Mouse (Mus musculus): ENCODE data around the gene Mettl18.

DNA sequence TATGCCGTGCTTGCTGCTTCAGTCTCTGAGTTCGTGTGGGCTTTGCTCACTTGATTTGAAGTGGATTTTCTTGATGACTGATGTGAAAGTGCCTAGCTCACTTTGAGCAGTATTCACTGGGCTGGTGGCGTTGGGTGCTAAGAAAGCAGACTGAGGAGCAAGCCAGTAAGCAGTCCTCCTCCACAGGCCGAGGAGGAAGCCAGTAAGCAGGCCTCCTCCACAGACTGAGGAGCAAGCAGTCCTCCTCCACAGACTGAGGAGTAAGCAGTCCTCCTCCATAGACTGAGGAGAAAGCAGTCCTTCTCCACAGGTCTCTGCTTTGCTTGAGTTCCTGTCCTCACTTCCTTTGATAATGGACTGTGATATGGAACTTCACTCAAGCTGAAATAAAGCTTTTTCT is 2.3 kb upstream of the Mettl18 start:
- TF ChIP-seq CTCF (IDR thresholded peaks at IDR 0.05; ENCODE audit: low read depth) (no peak), EP300 (IDR thresholded peaks at IDR 0.05; ENCODE audit: low read depth) (no peak)
